Mouse (Mus musculus) liver, adult 2 months (tissue): Measurements from ENCODE around the gene Snx32. TPM values are rescaled to one million over a fixed set of nuclear protein-coding genes. Genes with fewer than 3 reads are reported as not detected.

Experiments used
- DNase-seq: peaks from one replicate; pipeline ENCODE4 v3.0.0-alpha.2; 2011; ENCODE audit warnings: low read depth, low spot score; ENCODE audit errors: extremely low read depth
- H3K27ac ChIP-seq: fragments of 200-500 bp; replicated peaks from 2 replicates; pipeline ENCODE4 v1.5.1; 2012; ENCODE audit warnings: low read depth, mild to moderate bottlenecking, control low read depth, inconsistent platforms, low read length; ENCODE audit not compliant: insufficient read depth
- H3K27me3 ChIP-seq: fragments of 200-500 bp; 2 replicates; pipeline ENCODE4 v1.6.1; 2012; ENCODE audit warnings: mild to moderate bottlenecking, moderate library complexity, low read length, inconsistent platforms; ENCODE audit not compliant: control insufficient read depth, insufficient read depth
- H3K36me3 ChIP-seq: fragments of 200-500 bp; 2 replicates; pipeline ENCODE4 v1.6.1; 2012; ENCODE audit warnings: low read length, inconsistent platforms; ENCODE audit not compliant: control insufficient read depth, insufficient read depth
- H3K4me1 ChIP-seq: fragments of 200-500 bp; 2 replicates; pipeline ENCODE4 v1.6.1; 2011; ENCODE audit warnings: low read length; ENCODE audit not compliant: control insufficient read depth, insufficient read depth
- H3K4me3 ChIP-seq: fragments of 200-500 bp; 2 replicates; pipeline ENCODE4 v1.5.1; 2011; ENCODE audit warnings: low read depth, mild to moderate bottlenecking, control low read depth, low read length, moderate library complexity; ENCODE audit not compliant: insufficient read depth
- H3K79me2 ChIP-seq: fragments of 200-500 bp; 2 replicates; pipeline ENCODE4 v1.6.1; 2012; ENCODE audit warnings: inconsistent platforms, mild to moderate bottlenecking, low read length, moderate library complexity; ENCODE audit not compliant: control insufficient read depth, insufficient read depth
- H3K9ac ChIP-seq: fragments of 200-500 bp; 2 replicates; pipeline ENCODE4 v1.6.1; 2012; ENCODE audit warnings: low read depth, mild to moderate bottlenecking, control low read depth, inconsistent platforms, low read length
- CTCF ChIP-seq: fragments of 200-500 bp; IDR thresholded peaks from 2 replicates; pipeline ENCODE4 v1.5.1; 2011; ENCODE audit warnings: low read depth, low read length, control low read depth
- POLR2A ChIP-seq: fragments of 200-500 bp; IDR thresholded peaks from 2 replicates; pipeline ENCODE4 v1.6.1; 2011; ENCODE audit warnings: low read length, control low read depth; ENCODE audit not compliant: insufficient read depth; ENCODE audit errors: extremely low read depth
- WGBS: fragments of 180-500 bp; shearing (Covaris S2); methylation state at CpG from one replicate; pipeline ENCODE4 v1.1.7; 2018; 5-methylcytosine and 5-hydroxymethylcytosine counted together
- polyA plus RNA-seq: library from polyadenylated mRNA; depleted of rRNA; stranded (reverse); fragments of >200 nt; gene quantifications from 2 replicates; pipeline ENCODE4 v1.2.3, GENCODE M21; 2012
- total RNA-seq: library from RNA; depleted of rRNA; stranded (reverse); fragments of >200 nt; gene quantifications from 2 replicates; pipeline ENCODE4 v1.2.3, GENCODE M21; 2014

Gene Snx32
- total and polyA plus RNA-seq, 2 experiments: 1.8 to 4.1 TPM

GRCm38 (mm10) chr19:5483386-5484359 is 26.7 kb downstream of the Snx32 start:
- no peaks in the 10 kb centered on the region for H3K36me3 ChIP-seq
- 89% methylated on average over 19 of the region's 19 CpGs for WGBS
- no peak overlapping the region for H3K9ac ChIP-seq
- TF ChIP-seq POLR2A: no peak
- no peak for TF ChIP-seq CTCF
- no peaks in the 10 kb centered on the region for H3K27me3 ChIP-seq
- H3K4me1 ChIP-seq: peaks cover 5% of the 10 kb centered on the region; the same call in 1 of the 2 replicates
- DNase-seq: no peak
- H3K4me3 ChIP-seq: no peak overlapping the region
- no peaks in the 10 kb centered on the region for H3K79me2 ChIP-seq
- H3K27ac ChIP-seq: no peak overlapping the region

- H3K4me1 ChIP-seq: no peaks in the 10 kb centered on the region
- H3K36me3 ChIP-seq: no peaks in the 10 kb centered on the region
- no peaks in the 10 kb centered on the region for H3K27me3 ChIP-seq
- DNase-seq: no peak
- no peak overlapping the region for H3K4me3 ChIP-seq
- TF ChIP-seq POLR2A (no peak), CTCF (no peak)
- H3K27ac ChIP-seq: no peak overlapping the region
- no peaks in the 10 kb centered on the region for H3K79me2 ChIP-seq
- 93% methylated on average over 10 of the region's 10 CpGs for WGBS
- H3K9ac ChIP-seq: no peak overlapping the region
Measured at GRCm38 (mm10) chr19:5481398-5481797, 28.9 kb downstream of the Snx32 start.

GRCm38 (mm10) chr19:5480016-5480415 is 30.3 kb downstream of the Snx32 start:
- H3K79me2 ChIP-seq: no peaks in the 10 kb centered on the region
- 57% methylated on average over 10 of the region's 10 CpGs for WGBS
- H3K9ac ChIP-seq: no peak overlapping the region
- no peaks in the 10 kb centered on the region for H3K4me1 ChIP-seq
- TF ChIP-seq POLR2A (no peak), CTCF (no peak)
- DNase-seq: no peak
- no peaks in the 10 kb centered on the region; the same call in 1 of the 2 replicates for H3K27me3 ChIP-seq
- no peaks in the 10 kb centered on the region for H3K36me3 ChIP-seq
- no peak overlapping the region for H3K4me3 ChIP-seq
- no peak overlapping the region for H3K27ac ChIP-seq

DNA sequence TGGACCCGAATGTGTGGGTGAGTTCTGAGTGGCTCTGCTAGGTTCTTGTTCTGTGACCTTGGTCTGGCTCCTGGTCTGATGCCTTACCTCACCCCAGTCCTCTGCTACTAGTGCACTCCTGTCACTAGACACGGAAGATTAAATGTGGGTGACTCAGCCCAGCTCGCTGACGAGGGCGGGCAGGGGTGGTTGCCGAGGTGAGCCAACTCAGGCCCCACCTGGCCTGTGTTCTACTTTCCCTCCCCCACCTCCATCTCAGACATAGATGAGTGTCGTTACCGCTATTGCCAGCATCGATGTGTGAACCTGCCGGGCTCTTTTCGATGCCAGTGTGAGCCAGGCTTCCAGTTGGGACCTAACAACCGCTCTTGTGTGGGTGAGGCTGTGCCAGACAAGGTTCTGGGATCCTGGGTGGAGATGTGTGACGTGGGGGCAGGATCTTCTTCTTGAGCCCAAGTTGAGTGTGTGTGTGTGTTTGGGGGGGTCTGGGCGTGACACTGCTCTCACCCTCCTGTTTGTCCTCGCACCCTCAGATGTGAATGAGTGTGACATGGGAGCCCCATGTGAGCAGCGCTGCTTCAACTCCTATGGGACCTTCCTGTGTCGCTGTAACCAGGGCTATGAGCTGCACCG is 32.6 kb downstream of the Snx32 start:
- Histone ChIP-seq H3K4me3 (no peak overlapping the region), H3K4me1 (no peaks in the 10 kb centered on the region; the same call in 1 of the 2 replicates), H3K27ac (no peak overlapping the region), H3K9ac (no peak overlapping the region), H3K27me3 (no peaks in the 10 kb centered on the region; the same call in none of the 2 replicates), H3K79me2 (no peaks in the 10 kb centered on the region), H3K36me3 (no peaks in the 10 kb centered on the region)
- 92% methylated on average over 18 of the region's 18 CpGs for WGBS
- no peak for DNase-seq
- no peak for TF ChIP-seq POLR2A
- no peak for TF ChIP-seq CTCF

- Histone ChIP-seq H3K9ac (no peak overlapping the region), H3K27me3 (no peaks in the 10 kb centered on the region; the same call in none of the 2 replicates), H3K4me3 (no peak overlapping the region), H3K27ac (no peak overlapping the region), H3K4me1 (no peaks in the 10 kb centered on the region; the same call in 1 of the 2 replicates), H3K79me2 (no peaks in the 10 kb centered on the region), H3K36me3 (no peaks in the 10 kb centered on the region)
- no peak for TF ChIP-seq CTCF
- TF ChIP-seq POLR2A: no peak
- DNase-seq: no peak
- 96% methylated on average over 10 of the region's 10 CpGs for WGBS
Measured at GRCm38 (mm10) chr19:5477004-5477667, 33.2 kb downstream of the Snx32 start.
